Mouse (Mus musculus) kidney, postnatal 0 days (tissue): ENCODE data around the gene Oxnad1. TPM values are rescaled to one million over a fixed set of nuclear protein-coding genes. Genes with fewer than 3 reads are reported as not detected.

Experiments used
- ATAC-seq: fragments of 200-750 bp; cut with Nextera tagmentation; replicated peaks from 2 replicates; pipeline ENCODE4 v1.8.0; 2017; ENCODE audit warnings: low read depth, moderate number of reproducible peaks, moderate TSS enrichment, moderate library complexity; ENCODE audit not compliant: low FRiP score
- DNase-seq: peaks from one replicate; pipeline ENCODE4 v3.0.0-alpha.2; 2016; ENCODE audit warnings: low spot score
- H3K27ac ChIP-seq: fragments of 300-500 bp; sonication (generic); 2 replicates; pipeline ENCODE4 v1.5.1; 2014; ENCODE audit warnings: mild to moderate bottlenecking
- H3K27me3 ChIP-seq: fragments of 300-500 bp; sonication (generic); 2 replicates; pipeline ENCODE4 v1.6.1; 2014; ENCODE audit warnings: low read length, mixed read lengths; ENCODE audit not compliant: insufficient read depth
- H3K36me3 ChIP-seq: fragments of 300-500 bp; sonication (generic); 2 replicates; pipeline ENCODE4 v1.6.1; 2014; ENCODE audit warnings: low read length, mixed read lengths; ENCODE audit not compliant: insufficient read depth
- H3K4me1 ChIP-seq: fragments of 300-500 bp; sonication (generic); replicated peaks from 2 replicates; pipeline ENCODE4 v1.6.1; 2014; ENCODE audit warnings: antibody characterized with exemption, low read length, mixed read lengths; ENCODE audit not compliant: insufficient read depth
- H3K4me2 ChIP-seq: fragments of 300-500 bp; sonication (generic); 2 replicates; pipeline ENCODE4 v1.6.1; 2014; ENCODE audit warnings: mild to moderate bottlenecking, low read length, moderate library complexity, mixed read lengths
- H3K4me3 ChIP-seq: fragments of 300-500 bp; sonication (generic); replicated peaks from 2 replicates; pipeline ENCODE4 v1.5.1; 2014; ENCODE audit warnings: low read depth, low read length
- H3K9ac ChIP-seq: fragments of 300-500 bp; sonication (generic); 2 replicates; pipeline ENCODE4 v1.6.1; 2014; ENCODE audit warnings: low read depth, low read length
- H3K9me3 ChIP-seq: fragments of 300-500 bp; sonication (generic); replicated peaks from 2 replicates; pipeline ENCODE4 v1.6.1; 2016; ENCODE audit warnings: low read length, inconsistent platforms, mixed read lengths
- CTCF ChIP-seq: IDR thresholded peaks from 2 replicates; pipeline ENCODE4 v1.5.1; 2016; ENCODE audit warnings: antibody characterized with exemption, low read depth, mild to moderate bottlenecking, moderate library complexity
- WGBS: fragments of 180-500 bp; shearing (Covaris S2); extraction: QIAGEN DNeasy Blood & Tissue Kit; methylation state at CpG from one replicate; pipeline ENCODE4 v1.1.7; 2014; 5-methylcytosine and 5-hydroxymethylcytosine counted together
- polyA plus RNA-seq: library from polyadenylated mRNA; unstranded; fragments of >200 nt; fragmentation: Nextera tagmentation; extraction: Ambion mirVana; gene quantifications from 2 replicates; pipeline ENCODE4 v1.2.1, GENCODE M21; 2015

Oxnad1 gene
- 30.3 and 31.6 TPM in 2 replicates for polyA plus RNA-seq

DNA sequence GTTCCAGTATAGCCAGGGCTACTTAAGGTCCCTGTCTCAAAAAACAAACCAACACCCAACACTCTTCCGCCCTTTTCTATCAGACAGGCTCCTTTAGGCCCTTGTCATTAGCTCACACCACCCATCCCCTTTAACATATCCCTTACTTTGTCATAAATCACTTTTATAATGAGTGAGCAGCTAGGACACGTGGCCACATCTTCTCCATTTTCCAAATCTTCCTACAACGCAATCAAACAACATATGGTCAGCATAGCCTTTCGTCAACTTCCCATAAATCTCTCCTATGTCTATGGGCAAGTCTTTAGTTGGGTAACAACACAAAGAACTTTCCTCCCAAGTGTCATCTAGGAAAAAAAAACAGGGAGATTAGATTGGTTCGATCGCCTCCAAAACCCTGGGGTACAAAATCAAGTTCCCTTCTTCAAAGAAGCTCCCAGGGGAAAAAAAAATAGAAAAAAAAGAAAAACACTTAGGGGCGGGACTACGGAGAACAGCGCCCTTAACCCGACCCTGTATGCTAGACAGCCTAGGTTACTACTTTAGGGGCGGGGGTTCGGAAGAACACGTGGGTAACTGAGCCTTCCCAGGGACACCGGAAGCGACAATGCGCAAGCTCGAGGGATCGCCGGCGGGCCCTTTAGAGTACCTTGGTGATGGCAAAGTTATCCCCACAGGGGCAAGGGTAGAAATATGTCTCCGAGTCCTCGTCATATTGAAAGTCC lies at the start of gene Oxnad1:
TSS of gene Oxnad1 (plus strand) at position 614 of the 725 bp plus-strand sequence.
- TF ChIP-seq CTCF: no peak
- WGBS: under 1% methylated on average over 22 of the region's 22 CpGs
- DNase-seq: peak; percentile 96
- Histone ChIP-seq H3K4me2 (peak within 1 kb of the TSS; percentile 74), H3K27me3 (no peaks in the 10 kb centered on the region), H3K9ac (peak within 1 kb of the TSS; percentile 70), H3K9me3 (no peaks in the 10 kb centered on the region), H3K4me1 (peaks cover 6% of the 10 kb centered on the region; the same call in 1 of the 2 replicates), H3K27ac (peak within 1 kb of the TSS; percentile 94), H3K4me3 (peak within 1 kb of the TSS; percentile 55), H3K36me3 (peaks cover 17% of the 10 kb centered on the region)
- ATAC-seq: peak; percentile 95

DNA sequence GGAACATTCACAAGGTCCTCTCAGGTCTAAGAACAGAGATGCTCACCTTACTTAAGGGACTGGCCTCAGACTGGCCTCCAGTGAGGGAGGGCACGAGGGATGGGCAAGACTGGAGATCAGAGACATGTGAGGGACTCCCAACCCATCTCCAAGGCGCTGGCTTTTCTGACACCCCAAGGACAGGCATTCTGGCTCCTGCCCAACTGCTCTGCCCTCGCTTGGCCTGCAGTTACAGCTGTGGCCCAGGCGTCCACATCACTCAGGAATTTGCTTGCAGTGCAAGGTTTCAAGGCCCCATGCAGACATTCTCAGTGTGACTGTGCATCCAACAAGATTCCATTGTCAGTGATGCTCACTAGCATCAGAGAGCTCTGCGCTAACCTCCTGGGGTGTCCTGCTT lies 48.7 kb upstream of the Oxnad1 start:
- DNase-seq (no peak), ATAC-seq (no peak)
- 72% methylated on average over 5 of the region's 5 CpGs for WGBS
- H3K9ac ChIP-seq: no peak overlapping the region
- TF ChIP-seq CTCF: no peak
- H3K4me1 ChIP-seq: 0 out of 2 replicates have a peak, but pooled peaks cover 2% of the 10 kb centered on the region
- no peaks in the 10 kb centered on the region for H3K9me3 ChIP-seq
- H3K27ac ChIP-seq: no peak overlapping the region
- H3K4me2 ChIP-seq: no peak overlapping the region
- H3K27me3 ChIP-seq: no peaks in the 10 kb centered on the region
- H3K36me3 ChIP-seq: no peaks in the 10 kb centered on the region
- H3K4me3 ChIP-seq: no peak overlapping the region

DNA sequence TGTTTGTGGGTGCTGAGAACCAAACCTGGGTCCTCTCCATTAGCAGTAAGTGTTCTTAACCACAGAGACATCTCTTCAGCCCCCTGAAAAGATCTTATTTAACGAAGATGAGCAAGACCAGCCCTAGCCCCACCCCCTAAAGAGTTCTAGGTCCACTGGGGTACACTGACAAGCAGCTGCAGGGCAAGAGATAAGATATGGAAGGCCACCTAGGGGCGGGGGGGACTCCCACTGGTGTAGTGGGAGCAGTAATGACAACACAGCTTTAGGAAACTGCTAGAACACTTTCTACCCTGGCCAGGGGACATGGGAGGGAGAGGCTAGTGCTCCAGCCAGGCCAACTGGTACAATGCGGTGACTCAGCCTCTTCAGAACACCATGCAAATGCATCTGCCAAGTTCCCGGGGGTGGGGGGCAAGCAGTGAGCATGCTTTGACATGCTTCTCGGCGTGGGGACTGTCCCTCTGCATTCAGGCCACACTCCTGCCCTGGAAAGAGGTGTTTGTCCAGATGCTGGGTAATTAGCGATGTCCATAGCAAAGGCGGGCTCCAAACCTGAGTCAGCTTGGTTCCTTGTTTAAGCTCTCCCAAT lies 47.4 kb upstream of the Oxnad1 start:
- no peaks in the 10 kb centered on the region for H3K9me3 ChIP-seq
- no peaks in the 10 kb centered on the region for H3K27me3 ChIP-seq
- no peaks in the 10 kb centered on the region for H3K36me3 ChIP-seq
- no peak overlapping the region for H3K27ac ChIP-seq
- ATAC-seq (no peak), DNase-seq (no peak)
- H3K9ac ChIP-seq: no peak overlapping the region
- 83% methylated on average over 8 of the region's 8 CpGs for WGBS
- TF ChIP-seq CTCF: no peak
- no peak overlapping the region for H3K4me3 ChIP-seq
- no peak overlapping the region for H3K4me2 ChIP-seq
- H3K4me1 ChIP-seq: 0 out of 2 replicates have a peak, but pooled peaks cover 2% of the 10 kb centered on the region

DNA sequence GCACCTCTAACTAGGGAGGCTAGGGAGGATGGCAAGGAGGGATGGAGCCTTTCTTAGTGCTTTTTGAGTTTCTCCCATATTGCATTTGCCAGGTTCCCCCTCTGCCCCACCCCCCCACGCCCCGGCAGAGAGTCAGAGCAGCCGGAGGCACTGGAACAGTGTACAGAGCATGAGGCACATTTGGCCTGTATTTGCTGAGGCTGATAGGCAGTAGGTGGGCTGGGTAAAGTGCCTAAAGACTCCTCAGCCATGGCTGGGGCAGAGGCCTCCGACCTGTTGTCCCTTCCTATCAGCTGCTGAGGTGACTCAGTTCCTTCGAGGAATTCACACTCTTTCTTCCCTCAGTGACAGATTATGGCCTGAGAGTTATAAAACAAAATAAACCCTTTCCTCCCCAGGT lies 43.1 kb upstream of the Oxnad1 start:
- H3K36me3 ChIP-seq: no peaks in the 10 kb centered on the region
- no peak for ATAC-seq

DNA sequence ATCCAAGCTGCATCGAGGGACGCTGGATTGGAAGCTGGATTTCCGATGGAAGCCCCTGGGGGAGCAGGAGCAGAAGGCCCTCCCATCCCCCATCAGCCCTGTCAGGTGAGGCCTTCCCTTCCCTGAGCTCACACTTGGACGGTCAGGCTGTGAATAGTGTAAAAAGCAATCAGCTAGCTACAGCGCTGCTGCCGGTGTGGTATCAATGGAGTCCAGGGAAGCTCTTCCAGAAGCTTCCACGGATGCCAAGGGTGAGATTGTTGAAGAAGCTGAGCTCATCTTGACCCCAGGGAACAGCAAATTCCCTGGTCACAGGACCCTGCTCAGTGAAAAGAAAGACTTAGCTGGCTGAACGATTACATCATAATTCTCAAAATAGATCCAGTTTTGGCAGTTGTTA lies 38.8 kb upstream of the Oxnad1 start:
- H3K36me3 ChIP-seq: no peaks in the 10 kb centered on the region
- no peak overlapping the region for H3K4me2 ChIP-seq
- no peaks in the 10 kb centered on the region for H3K9me3 ChIP-seq
- no peaks in the 10 kb centered on the region for H3K4me1 ChIP-seq
- H3K9ac ChIP-seq: no peak overlapping the region
- no peak for TF ChIP-seq CTCF
- no peak for DNase-seq
- WGBS: 65% methylated on average over 8 of the region's 8 CpGs
- ATAC-seq: no peak
- no peak overlapping the region for H3K4me3 ChIP-seq
- H3K27ac ChIP-seq: no peak overlapping the region
- H3K27me3 ChIP-seq: no peaks in the 10 kb centered on the region

More for the DNA sequence above, 43.1 kb upstream of the Oxnad1 start:
- 31% methylated on average over 5 of the region's 5 CpGs for WGBS
- no peak for TF ChIP-seq CTCF
- Histone ChIP-seq H3K9me3 (no peaks in the 10 kb centered on the region), H3K4me3 (no peak overlapping the region), H3K9ac (no peak overlapping the region), H3K4me1 (0 out of 2 replicates have a peak, but pooled peaks cover 2% of the 10 kb centered on the region), H3K4me2 (no peak overlapping the region), H3K27me3 (no peaks in the 10 kb centered on the region), H3K27ac (no peak overlapping the region)
- DNase-seq: no peak

DNA sequence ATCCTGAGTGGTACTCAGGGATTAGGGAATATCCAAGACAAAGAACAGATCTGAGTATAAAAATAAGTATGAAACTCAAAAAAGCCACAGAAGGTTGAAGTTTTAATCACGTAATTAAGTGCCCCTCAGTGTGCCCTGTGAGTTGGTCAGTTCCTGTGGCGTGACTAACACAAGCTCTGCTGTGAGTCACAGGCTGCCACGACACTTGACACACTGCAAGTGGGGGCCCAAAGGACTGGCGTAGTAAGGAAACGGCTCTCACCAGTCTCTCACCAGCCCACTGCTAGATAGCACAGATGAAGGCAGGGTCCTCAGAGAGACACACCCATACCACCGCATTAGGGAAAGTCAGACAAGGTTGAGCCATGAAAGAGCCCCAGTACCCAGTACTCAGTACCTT lies 35.0 kb upstream of the Oxnad1 start:
- Histone ChIP-seq H3K9me3 (no peaks in the 10 kb centered on the region), H3K9ac (no peak overlapping the region), H3K27me3 (no peaks in the 10 kb centered on the region), H3K36me3 (no peaks in the 10 kb centered on the region), H3K4me1 (no peaks in the 10 kb centered on the region), H3K4me2 (no peak overlapping the region), H3K4me3 (no peak overlapping the region), H3K27ac (no peak overlapping the region)
- 83% methylated on average over 6 of the region's 6 CpGs for WGBS
- no peak for DNase-seq
- no peak for ATAC-seq
- no peak for TF ChIP-seq CTCF
